Mouse (Mus musculus) forebrain, postnatal 0 days (tissue): Measurements from ENCODE around the gene Man2b2. TPM values are rescaled to one million over a fixed set of nuclear protein-coding genes. Genes with fewer than 3 reads are reported as not detected.

ENCODE experiments used
- ATAC-seq: fragments of 200-750 bp; cut with Nextera tagmentation; 2 replicates; pipeline ENCODE4 v1.8.0; 2017; ENCODE audit warnings: mild to moderate bottlenecking, moderate library complexity
- DNase-seq: peaks from one replicate; pipeline ENCODE4 v3.0.0-alpha.2; 2015
- H3K27ac ChIP-seq: fragments of 300-500 bp; sonication (generic); 2 replicates; pipeline ENCODE4 v1.5.1; 2014; ENCODE audit warnings: low read depth, mild to moderate bottlenecking, antibody characterized with exemption, low read length, moderate library complexity, mixed read lengths
- H3K27me3 ChIP-seq: fragments of 300-500 bp; sonication (generic); 2 replicates; pipeline ENCODE4 v1.6.1; 2014; ENCODE audit warnings: mild to moderate bottlenecking, low read length, mixed read lengths; ENCODE audit not compliant: insufficient read depth
- H3K36me3 ChIP-seq: fragments of 300-500 bp; sonication (generic); 2 replicates; pipeline ENCODE4 v1.6.1; 2014; ENCODE audit warnings: mild to moderate bottlenecking, moderate library complexity; ENCODE audit not compliant: insufficient read depth
- H3K4me1 ChIP-seq: fragments of 300-500 bp; sonication (generic); 2 replicates; pipeline ENCODE4 v1.6.1; 2014; ENCODE audit warnings: antibody characterized with exemption; ENCODE audit not compliant: insufficient read depth
- H3K4me2 ChIP-seq: fragments of 300-500 bp; sonication (generic); 2 replicates; pipeline ENCODE4 v1.6.1; 2014; ENCODE audit warnings: low read depth, mild to moderate bottlenecking, moderate library complexity
- H3K4me3 ChIP-seq: fragments of 300-500 bp; sonication (generic); 2 replicates; pipeline ENCODE4 v1.5.1; 2014; ENCODE audit warnings: low read depth, low read length, mixed read lengths
- H3K9ac ChIP-seq: fragments of 300-500 bp; sonication (generic); 2 replicates; pipeline ENCODE4 v1.6.1; 2014; ENCODE audit warnings: mild to moderate bottlenecking
- H3K9me3 ChIP-seq: fragments of 300-500 bp; sonication (generic); 2 replicates; pipeline ENCODE4 v1.6.1; 2016; ENCODE audit warnings: low read length
- CTCF ChIP-seq: sonication (generic); IDR thresholded peaks from 2 replicates; pipeline ENCODE4 v1.5.1; 2016; ENCODE audit warnings: antibody characterized with exemption, control low read depth, low read depth
- WGBS: fragments of 180-500 bp; shearing (Covaris S2); extraction: QIAGEN DNeasy Blood & Tissue Kit; methylation state at CpG from one replicate; pipeline ENCODE4 v1.1.7; 2014; 5-methylcytosine and 5-hydroxymethylcytosine counted together
- polyA plus RNA-seq: library from polyadenylated mRNA; unstranded; fragments of >200 nt; fragmentation: Nextera tagmentation; extraction: Ambion mirVana; gene quantifications from 2 replicates; pipeline ENCODE4 v1.2.1, GENCODE M21; 2015
- total RNA-seq: library from RNA; depleted of rRNA; stranded (reverse); fragments of >200 nt; gene quantifications from 2 replicates; pipeline ENCODE4 v1.2.3, GENCODE M21; 2014; rRNA removed

Gene Man2b2
- total RNA-seq (10.8 and 13.9 TPM in 2 replicates), polyA plus RNA-seq (10.3 and 12.7 TPM in 2 replicates)

GRCm38 (mm10) chr5:36829913-36830879, at the start of gene Man2b2:
Gene Man2b2 (minus strand): TSS chr5:36830653.
- Histone ChIP-seq H3K4me1 (0 out of 2 replicates have a peak, but pooled peaks cover 4% of the 10 kb centered on the region), H3K9me3 (no peaks in the 10 kb centered on the region), H3K36me3 (no peaks in the 10 kb centered on the region), H3K4me2 (peak within 1 kb of the TSS; percentile 72), H3K27ac (no peak within 1 kb of the TSS), H3K9ac (peak within 1 kb of the TSS; percentile 57), H3K27me3 (no peaks in the 10 kb centered on the region), H3K4me3 (peak within 1 kb of the TSS; percentile 46)
- peak; percentile 93 for ATAC-seq
- DNase-seq: peak; percentile 89
- WGBS: 4% methylated on average over 46 of the region's 46 CpGs
- peak; percentile 99 for TF ChIP-seq CTCF

- no peak for ATAC-seq
- no peaks in the 10 kb centered on the region for H3K9me3 ChIP-seq
These were observed 48.3 kb upstream of the Man2b2 start for GRCm38 (mm10) chr5:36878801-36879200.

GRCm38 (mm10) chr5:36877641-36878040, 47.2 kb upstream of the Man2b2 start:
- no peak overlapping the region for H3K27ac ChIP-seq
- H3K9me3 ChIP-seq: no peaks in the 10 kb centered on the region
- no peak for DNase-seq
- H3K36me3 ChIP-seq: no peaks in the 10 kb centered on the region
- H3K4me2 ChIP-seq: no peak overlapping the region
- no peak for TF ChIP-seq CTCF
- 96% methylated on average over 2 of the region's 2 CpGs for WGBS
- no peak overlapping the region for H3K4me3 ChIP-seq
- H3K4me1 ChIP-seq: no peaks in the 10 kb centered on the region
- no peaks in the 10 kb centered on the region for H3K27me3 ChIP-seq
- no peak for ATAC-seq
- H3K9ac ChIP-seq: no peak overlapping the region

More at GRCm38 (mm10) chr5:36878801-36879200, 48.3 kb upstream of the Man2b2 start:
- no peak for DNase-seq
- Histone ChIP-seq H3K27me3 (no peaks in the 10 kb centered on the region), H3K4me2 (no peak overlapping the region), H3K4me3 (no peak overlapping the region), H3K9ac (no peak overlapping the region), H3K36me3 (no peaks in the 10 kb centered on the region), H3K4me1 (no peaks in the 10 kb centered on the region), H3K27ac (no peak overlapping the region)
- WGBS: 82% methylated on average over 4 of the region's 4 CpGs
- TF ChIP-seq CTCF: no peak

- H3K27ac ChIP-seq: no peak overlapping the region
- DNase-seq (no peak), ATAC-seq (no peak)
- no peaks in the 10 kb centered on the region for H3K4me1 ChIP-seq
- H3K36me3 ChIP-seq: no peaks in the 10 kb centered on the region
- WGBS: 28% methylated on average over 7 of the region's 7 CpGs
- no peak overlapping the region for H3K4me3 ChIP-seq
- no peak overlapping the region for H3K4me2 ChIP-seq
- H3K27me3 ChIP-seq: no peaks in the 10 kb centered on the region
- no peak overlapping the region for H3K9ac ChIP-seq
- TF ChIP-seq CTCF: no peak
- H3K9me3 ChIP-seq: no peaks in the 10 kb centered on the region
These were observed 46.4 kb upstream of the Man2b2 start for GRCm38 (mm10) chr5:36876777-36877396.

GRCm38 (mm10) chr5:36875956-36876355, 45.5 kb upstream of the Man2b2 start:
- Histone ChIP-seq H3K27ac (no peak overlapping the region), H3K36me3 (no peaks in the 10 kb centered on the region), H3K4me3 (no peak overlapping the region), H3K4me2 (no peak overlapping the region), H3K27me3 (no peaks in the 10 kb centered on the region), H3K9ac (no peak overlapping the region), H3K9me3 (no peaks in the 10 kb centered on the region), H3K4me1 (no peaks in the 10 kb centered on the region)
- TF ChIP-seq CTCF: no peak
- whole genome bisulfite sequencing: 79% methylated on average over 4 of the region's 4 CpGs
- DNase-seq (no peak), ATAC-seq (no peak)

GRCm38 (mm10) chr5:36870916-36871315, 40.5 kb upstream of the Man2b2 start:
- H3K27me3 ChIP-seq: peaks cover 19% of the 10 kb centered on the region
- no peaks in the 10 kb centered on the region for H3K4me1 ChIP-seq
- H3K36me3 ChIP-seq: no peaks in the 10 kb centered on the region
- TF ChIP-seq CTCF: no peak
- H3K9ac ChIP-seq: no peak overlapping the region
- no peak overlapping the region for H3K27ac ChIP-seq
- 86% methylated on average over 6 of the region's 6 CpGs for WGBS
- ATAC-seq (no peak), DNase-seq (no peak)
- peak overlapping the region; percentile 81 for H3K4me2 ChIP-seq
- H3K9me3 ChIP-seq: no peaks in the 10 kb centered on the region
- H3K4me3 ChIP-seq: peak overlapping the region; percentile 65; the same call in 1 of the 2 replicates
